21 mouse cellular contexts compared by ENCODE assay signal in the genomic region with DNA sequence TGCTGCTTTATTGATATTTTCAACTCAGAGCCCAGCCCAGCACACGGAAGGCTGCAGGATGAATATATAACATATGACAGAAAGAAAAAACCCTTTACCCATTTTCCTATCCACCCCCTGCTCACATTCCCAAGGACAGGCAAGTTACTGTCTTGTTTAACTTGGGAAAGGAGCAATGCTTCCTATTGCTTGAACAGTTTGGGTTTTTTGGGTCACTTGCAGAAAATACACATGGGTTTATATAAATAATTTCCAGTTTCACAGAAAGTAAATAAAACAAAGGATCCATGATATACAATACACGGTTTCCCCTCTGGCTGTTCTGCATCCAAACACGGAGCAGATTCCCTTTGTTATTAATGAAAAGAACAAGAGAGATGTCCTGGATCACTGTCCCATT.
"Had no signal": no experiment of that assay in that cellular context is flagged by ENCODE, and none has a peak within 500 bp of the region (broad histone marks: within the 10 kb centered on the region; RNA-seq: fewer than 3 reads in every experiment).

No protein-coding gene starts in this region.

- DNase-seq: kidney, adult 2 months; kidney, postnatal 25 days; layer of hippocampus, adult 9-11 months; liver, postnatal 0 days; lung, embryonic 14.5 days; right cerebral cortex, adult 18-20 months; right cerebral cortex, postnatal 14 days; spleen, adult 18-20 months had no signal

- H3K4me3 ChIP-seq: layer of hippocampus, adult 2 months; left cerebral cortex, adult 2 months; limb, embryonic 15.5 days; midbrain, embryonic 12.5 days; midbrain, embryonic 15.5 days; neural tube, embryonic 12.5 days; neural tube, embryonic 15.5 days; stomach, embryonic 15.5 days had no signal

- H3K4me1 ChIP-seq: midbrain, embryonic 12.5 days; midbrain, embryonic 15.5 days; stomach, embryonic 15.5 days had no signal

- H3K27me3 ChIP-seq: limb, embryonic 15.5 days; midbrain, embryonic 12.5 days; midbrain, embryonic 15.5 days; neural tube, embryonic 12.5 days; neural tube, embryonic 15.5 days; stomach, embryonic 15.5 days had no signal

- H3K9me3 ChIP-seq: limb, embryonic 15.5 days; midbrain, embryonic 12.5 days; midbrain, embryonic 15.5 days; neural tube, embryonic 15.5 days; stomach, embryonic 15.5 days had no signal

- H3K4me2 ChIP-seq: limb, embryonic 15.5 days; liver, embryonic 11.5 days; lung, embryonic 14.5 days; midbrain, embryonic 12.5 days; midbrain, embryonic 15.5 days; neural tube, embryonic 12.5 days; neural tube, embryonic 15.5 days; stomach, embryonic 15.5 days had no signal

- H3K27ac ChIP-seq: kidney, postnatal 0 days; layer of hippocampus, adult 2 months; left cerebral cortex, adult 2 months; limb, embryonic 15.5 days; liver, embryonic 14.5 days; macrophage; midbrain, embryonic 12.5 days; midbrain, embryonic 15.5 days; neural tube, embryonic 12.5 days; neural tube, embryonic 15.5 days; stomach, embryonic 15.5 days had no signal

- H3K36me3 ChIP-seq: limb, embryonic 15.5 days; midbrain, embryonic 12.5 days; midbrain, embryonic 15.5 days; neural tube, embryonic 12.5 days; neural tube, embryonic 15.5 days; stomach, embryonic 15.5 days had no signal

- ATAC-seq: liver, postnatal 0 days; lung, postnatal 0 days; midbrain, embryonic 15.5 days had no signal

- H3K9ac ChIP-seq: limb, embryonic 15.5 days; liver, embryonic 14.5 days; liver, postnatal 0 days; lung, embryonic 14.5 days; midbrain, embryonic 12.5 days; midbrain, embryonic 15.5 days; neural tube, embryonic 12.5 days; neural tube, embryonic 15.5 days; stomach, embryonic 15.5 days had no signal
